Mouse (Mus musculus) induced T-regulatory cell, adult 2 months (primary cell): Measurements from ENCODE around the gene Synj1.
A peak's percentile ranks its signal among the peaks of the same experiment; 100 is the strongest.

Experiments used
- DNase-seq: peaks from one replicate; pipeline ENCODE4 v3.0.0-alpha.2; 2012; ENCODE audit warnings: low read depth

The Synj1 gene

DNA sequence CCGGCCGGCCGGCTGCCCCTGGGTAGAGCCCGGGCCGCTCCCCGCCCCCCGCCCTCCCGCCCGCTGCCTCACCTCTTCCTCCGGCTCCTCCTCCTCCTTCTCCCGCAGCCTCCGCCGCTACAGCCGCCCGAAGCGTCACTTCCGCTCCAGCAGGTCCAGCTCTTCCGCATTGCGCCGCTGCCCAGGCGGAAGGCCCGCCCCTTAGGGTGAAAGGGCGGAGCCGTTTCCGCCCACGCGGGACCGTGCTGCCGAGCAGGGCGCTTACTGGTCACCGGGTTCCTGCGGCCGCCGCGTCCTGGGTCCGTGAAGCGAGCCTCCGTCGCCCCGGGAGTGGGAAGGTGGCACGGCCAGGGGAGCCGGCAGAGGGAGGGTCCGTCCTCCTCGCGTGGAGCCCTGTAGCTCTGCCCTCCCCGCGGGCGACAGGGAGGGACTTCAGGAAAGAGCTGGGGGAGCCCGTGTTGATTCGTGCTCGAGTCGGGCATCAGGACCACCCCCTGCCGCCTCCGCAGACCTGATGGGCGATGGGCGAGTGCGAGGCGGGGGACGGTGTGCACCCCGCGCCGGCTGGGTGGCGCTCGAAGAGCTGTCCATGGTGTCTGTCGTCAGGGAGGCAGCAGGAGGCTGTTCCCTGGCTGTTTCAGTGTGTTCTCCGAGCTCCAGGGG, at the start of gene Synj1:
TSS of gene Synj1 (minus strand) at position 288 of the 663 bp plus-strand sequence.
- DNase-seq = peak; percentile 93

DNA sequence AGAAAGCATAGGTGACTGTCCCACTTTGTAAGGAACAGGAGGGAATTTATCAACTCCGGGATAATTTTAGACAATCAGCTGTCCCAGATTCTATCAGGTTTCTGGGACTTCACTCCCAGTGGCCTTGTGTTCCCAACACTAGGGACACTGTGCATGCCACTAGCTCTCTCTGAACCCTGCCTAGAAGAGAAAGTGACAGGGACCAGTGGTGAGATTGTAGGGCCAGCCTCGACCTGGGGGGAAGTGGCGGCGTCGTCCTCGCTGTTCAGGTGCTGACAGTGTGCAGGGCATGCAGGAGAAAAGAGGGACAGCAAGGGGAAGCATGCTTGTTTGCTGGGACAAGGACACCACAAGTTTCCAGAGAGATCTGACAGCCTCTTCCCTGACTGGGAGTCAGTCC, 46.6 kb upstream of the Synj1 start:
- peak; percentile 59 for DNase-seq

DNA sequence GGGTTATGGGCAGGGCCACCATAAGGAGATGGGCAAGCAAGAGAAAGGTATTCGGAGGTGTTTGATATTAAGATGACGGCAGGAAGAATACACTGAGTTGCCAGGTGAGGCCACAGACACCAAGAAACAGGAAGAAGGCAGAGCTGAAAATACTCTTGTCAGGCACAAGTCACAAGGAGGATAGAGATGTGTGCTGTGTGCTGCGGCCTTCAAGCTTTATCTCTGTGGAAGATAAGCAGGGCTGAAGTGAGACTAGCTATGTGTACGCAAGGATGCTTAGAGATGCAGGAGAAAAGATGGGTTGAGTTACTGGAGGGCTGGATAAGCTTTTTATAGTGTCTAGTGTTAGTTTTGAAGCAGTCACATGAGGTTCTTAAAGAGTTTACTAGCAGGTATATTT, 46.2 kb upstream of the Synj1 start:
- DNase-seq = peak; percentile 82

DNA sequence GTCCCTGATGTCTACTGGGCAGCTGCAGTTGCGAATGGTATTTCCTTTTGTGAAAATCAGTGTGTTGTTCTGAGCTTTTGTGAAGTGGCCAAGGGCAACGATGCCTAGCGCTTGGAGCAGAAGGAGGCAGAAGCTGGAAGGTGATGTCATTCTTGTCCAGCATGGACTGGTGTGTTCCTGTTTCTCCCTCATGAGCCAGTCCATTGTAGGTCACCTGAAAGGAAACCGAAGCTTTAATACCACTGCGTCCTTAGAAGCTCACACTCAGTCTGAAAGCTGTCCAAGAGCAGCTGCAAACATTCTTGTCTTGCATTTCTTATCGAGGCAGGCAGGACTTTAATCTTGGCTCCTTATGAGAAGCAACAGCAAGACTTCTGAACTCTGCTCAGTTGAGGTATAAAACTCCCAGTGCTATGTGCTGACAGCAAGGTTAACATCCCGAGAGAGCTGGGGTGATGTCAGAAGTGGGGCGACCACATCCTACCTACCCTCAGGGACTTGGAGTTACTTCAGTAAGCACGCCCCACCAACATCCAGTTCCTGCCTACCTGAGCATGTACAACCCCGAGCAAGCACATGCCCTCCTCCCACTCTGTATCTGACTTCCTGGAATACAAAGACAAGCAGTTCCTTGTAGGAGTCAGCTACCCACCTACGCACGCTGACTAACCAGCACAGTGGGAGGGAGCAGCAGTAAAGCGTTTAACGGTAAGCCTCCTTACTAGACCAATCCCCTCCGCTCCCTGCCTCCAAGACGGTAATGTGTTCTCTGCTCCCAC, 45.1 kb upstream of the Synj1 start:
- peak; percentile 91 for DNase-seq

DNA sequence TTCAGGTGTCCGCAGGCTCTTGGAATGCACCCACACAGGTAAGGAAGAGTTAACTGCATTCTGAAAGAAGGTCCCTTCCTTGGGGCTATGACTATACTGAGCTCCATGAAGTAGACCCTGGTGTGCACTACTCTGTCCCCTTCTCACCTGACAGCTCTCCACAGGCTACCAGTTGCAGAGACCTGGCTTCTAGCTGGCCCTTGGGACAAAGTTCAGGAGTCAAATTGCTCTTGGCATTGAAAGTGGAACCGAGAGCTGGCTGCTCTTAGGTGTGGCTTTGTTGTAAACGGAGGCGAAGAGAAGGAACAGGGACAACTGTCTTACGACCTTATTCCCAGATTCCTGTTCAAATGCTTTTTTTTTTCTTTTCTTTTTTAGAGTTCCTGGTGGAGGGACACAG, 44.0 kb upstream of the Synj1 start:
- DNase-seq = no peak

DNA sequence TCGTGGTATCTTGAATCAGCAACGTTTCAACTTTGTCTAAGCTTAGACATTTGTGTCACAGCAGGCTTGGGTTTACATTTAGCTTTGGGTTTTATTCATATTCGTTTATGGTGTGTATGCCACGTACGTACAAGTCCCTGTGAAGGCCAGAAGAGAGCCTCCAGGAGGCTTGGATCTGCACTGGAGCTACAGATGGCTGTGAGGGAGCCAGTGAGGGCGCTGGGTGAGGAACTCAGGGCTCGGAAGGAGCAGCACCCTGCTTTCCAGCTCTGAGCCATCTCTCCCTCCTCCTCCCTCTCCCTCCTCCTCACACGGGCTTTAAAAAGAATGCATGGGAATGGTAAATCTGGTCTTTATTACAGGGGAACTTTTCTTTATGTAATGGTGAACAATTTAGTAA, 42.5 kb upstream of the Synj1 start:
- no peak for DNase-seq

DNA sequence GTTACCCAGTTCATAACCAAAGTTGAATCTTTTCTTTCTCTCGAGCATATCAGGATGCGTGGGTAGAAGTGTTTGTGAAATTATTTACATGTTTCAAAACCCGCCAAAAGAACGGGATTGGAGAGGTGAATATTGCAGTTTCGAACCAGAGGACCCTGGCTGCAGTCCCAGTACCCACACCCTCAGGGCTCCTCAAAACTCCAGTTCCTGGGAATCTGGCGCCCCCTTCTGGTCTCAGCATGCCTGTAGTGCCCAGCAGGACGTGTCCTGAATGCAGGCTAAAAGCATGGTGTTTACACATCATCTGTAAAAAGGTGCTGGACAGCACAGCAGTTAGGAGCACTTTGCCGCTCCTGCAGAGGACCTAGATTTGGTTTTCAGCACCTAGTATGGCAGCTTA, 34.4 kb upstream of the Synj1 start:
- DNase-seq = peak; percentile 82

DNA sequence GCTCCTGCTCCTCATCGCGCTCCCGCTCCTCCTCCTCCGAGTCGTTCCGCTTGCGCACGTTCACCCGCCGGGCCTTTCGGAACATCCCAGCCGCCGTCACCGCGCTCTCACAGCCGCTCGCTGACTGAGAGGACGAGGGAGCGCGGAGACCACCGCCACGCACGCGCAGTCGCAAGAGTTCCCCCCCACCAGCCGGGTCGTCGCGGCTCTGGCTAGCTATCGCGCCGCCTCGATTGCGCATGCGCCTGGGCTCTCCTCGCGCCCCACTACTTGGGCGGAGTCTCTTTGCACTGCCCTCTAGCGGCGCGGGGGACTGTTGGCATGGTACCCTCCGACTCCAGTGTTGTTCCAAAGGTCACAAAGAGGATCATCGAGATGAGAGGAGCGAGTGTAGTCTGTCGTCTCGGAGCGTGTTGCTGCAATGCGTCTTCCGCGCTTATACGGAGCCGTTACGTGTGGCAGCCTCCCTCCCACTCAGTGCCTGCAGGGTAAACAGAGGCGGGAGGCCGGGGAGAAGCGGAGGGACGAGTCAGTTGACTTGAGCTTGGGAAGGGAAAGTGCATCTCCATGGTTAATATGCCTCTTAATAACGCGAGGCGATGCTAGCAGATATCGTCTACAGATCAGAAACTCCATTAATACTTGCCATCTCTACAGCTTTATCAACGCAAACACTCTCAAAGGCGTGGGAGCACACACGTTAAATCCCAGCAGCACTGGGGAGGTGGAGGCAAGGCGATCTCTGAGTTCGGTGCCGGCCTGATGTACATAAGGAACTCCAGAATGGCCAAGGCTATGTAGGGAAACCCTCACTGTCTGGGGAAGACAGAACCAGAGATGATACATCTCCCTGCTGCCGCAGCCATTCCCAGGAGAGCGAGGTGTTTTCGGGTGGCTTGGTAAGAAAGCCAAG, 33.4 kb upstream of the Synj1 start, which contains the start of gene Paxbp1:
TSS of gene Paxbp1 (minus strand) at position 274 of the 913 bp plus-strand sequence.
- DNase-seq = peak; percentile 100

DNA sequence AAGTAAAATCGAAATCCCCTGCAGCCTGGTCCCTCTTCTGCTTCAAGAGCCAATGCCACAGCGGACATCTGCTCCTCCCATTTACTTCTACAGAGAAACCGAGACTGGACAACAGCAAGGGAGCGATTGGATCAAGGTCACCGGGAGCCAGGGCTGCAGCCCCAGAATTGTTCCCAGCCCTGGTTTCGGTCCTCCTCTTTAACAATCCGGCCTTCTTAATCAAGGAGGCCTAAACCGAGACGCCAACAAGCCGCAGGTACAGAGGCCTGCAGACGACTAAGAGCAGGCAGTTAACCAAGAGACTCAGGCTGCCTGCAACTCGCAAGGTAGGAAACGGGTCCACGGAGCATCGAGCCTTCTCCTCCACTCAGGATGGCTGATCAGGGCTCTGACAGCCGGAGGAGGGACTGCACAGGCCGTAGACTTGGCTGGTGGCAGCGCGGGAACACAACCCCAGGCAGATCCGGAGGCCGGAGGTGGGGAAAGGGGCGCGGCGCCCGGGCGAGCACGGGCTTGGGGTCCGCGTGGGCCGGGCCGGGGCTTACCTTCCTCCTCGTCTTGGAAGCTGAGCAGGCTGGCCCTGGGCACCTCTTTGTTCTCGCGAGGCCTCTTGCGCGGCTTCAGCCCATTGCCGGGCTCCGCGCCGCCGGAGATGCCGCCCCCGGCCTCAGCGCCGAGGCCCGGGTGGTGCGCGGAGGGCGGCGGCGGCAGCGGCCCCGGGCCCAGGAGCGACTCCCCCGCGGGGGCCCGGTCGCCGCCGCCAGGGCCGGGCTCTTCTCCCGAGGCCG, 32.5 kb upstream of the Synj1 start:
- DNase-seq = peak; percentile 81

DNA sequence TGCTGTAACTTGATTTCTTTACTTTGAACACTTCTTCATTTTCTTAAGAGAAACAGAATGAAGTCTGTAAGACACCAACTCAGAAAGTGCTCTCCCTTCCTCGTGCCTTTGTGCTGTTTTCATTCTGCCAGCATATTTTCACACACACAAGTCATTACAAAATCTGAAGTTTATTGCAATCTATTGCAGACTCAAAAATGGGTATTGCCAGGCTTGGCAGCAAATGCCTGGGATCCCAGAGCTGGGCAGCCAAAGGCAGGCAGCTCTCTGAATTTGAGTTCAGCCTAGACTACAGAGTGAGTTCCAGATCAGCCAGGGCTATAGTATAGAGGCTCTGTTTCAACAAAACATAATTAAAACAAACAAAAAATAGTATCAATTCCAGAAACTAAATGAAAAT, 31.5 kb upstream of the Synj1 start:
- DNase-seq = no peak

DNA sequence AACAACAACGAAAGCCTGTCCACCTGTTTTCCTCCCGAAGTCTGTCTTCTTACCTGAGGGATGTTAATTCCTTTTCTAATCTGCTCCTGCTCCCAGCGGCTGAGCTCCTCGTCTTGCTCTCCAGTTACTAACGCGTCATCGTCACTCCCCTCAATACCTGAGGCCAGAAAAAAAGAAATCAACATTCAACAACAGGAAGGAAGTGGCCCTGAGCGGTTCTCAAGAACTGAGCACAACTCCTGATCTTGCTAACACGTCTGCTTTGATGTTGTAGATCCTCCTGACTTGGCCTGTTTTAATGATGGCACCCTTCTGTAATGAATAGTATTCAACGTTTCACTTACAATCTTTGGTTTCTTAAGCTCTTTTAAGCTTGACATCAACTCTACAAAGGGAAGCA, 24.8 kb upstream of the Synj1 start:
- DNase-seq = peak; percentile 51

DNA sequence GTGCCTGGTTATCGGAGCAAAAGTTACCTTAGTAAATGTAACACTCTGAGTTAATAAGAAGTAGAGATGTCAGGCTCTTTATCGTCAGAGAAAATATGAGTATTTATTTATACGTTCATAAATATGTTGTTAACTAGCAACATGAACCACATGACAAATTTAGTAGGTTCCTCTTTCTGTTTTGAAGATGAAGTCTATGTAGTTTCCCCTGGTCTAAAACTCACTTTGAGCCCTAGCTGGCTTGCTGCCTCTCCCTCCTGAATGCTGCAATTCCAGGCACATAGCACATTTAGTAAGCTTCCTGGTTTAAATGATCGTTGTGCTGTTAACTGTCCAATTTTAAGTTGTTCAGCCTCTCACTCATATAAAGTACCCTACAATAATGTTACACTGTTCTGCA, 19.6 kb upstream of the Synj1 start:
- DNase-seq = no peak

DNA sequence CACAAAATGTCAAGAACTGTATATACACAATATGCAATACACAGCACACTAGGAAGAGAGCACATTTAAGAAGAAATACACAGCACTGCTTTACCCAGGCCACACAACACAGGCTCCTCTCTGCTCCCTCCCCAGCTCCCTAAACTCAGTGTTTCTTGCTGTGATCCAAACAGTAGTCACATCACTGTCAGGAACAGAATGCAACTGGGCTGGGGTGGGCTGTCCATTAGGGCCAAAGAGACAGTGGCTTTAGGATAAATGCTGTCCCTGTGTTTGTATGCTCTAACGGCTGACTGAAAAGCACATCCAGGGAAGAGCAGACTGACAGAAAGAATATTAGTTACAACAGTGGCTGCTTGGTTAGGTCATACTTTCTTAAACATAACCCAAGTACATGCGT, 18.8 kb upstream of the Synj1 start:
- DNase-seq = no peak

DNA sequence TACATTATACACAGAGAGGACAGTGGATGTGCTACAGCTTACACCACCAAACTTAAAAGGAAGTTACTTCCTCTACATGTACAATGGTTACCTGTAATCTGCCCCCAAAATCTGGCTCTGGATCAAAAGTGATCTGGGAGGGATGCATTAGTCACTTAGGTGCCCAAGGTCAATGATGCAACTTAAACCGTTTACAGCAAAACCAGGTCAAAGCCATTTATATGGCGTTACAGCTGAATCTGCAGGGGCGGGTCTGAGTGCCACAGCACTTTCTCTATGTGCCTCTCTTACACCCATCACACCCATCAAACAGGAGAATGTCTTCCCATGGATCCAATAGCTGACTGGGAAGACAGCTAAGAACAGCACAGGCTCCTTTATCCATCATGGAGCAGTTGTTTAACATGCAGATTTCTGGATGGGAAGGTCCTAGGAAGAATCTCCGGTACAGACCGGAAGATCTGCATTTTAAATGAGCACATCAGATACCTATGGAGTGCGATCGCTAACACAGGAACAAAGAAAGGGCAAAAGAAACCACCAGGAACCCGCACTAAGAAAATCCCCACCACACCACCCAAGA, 18.1 kb upstream of the Synj1 start:
- DNase-seq = no peak

DNA sequence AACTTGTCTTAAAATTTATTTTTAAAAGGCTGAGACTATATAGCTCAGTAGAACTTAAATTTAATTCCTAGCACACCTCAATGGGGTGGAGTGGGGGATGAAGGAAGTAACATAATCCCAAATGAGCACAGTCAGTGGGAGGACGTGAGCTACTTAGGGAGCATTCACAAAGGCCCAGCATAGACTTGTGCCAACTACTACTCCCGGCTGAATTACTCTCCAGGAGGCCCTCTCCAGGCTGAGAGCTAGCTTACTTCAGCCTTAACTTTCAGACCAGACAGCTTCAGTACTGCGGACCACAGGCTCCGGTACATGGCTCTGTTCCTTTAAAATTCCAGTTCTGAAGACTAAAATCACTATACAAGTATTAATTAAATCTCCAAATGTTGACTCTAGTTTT, 15.2 kb upstream of the Synj1 start:
- DNase-seq = no peak

DNA sequence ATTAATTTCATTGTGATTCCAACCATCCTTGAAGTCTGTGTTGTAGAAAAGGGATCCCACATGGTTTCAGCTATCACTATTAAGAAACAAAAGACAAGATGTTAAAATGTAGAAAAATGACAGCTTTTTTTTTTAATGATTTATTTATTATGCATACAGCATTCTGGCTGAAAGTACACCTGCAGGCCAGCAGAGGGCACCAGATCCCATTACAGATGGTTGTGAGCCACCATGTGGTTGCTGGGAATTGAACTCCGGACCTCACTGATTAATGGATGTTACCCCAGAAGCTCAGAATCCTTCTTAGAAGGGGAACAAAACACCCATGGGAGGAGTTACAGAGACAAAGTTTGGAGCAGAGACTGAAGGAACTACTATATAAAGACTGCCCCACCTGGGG, 12.3 kb upstream of the Synj1 start:
- peak; percentile 60 for DNase-seq

DNA sequence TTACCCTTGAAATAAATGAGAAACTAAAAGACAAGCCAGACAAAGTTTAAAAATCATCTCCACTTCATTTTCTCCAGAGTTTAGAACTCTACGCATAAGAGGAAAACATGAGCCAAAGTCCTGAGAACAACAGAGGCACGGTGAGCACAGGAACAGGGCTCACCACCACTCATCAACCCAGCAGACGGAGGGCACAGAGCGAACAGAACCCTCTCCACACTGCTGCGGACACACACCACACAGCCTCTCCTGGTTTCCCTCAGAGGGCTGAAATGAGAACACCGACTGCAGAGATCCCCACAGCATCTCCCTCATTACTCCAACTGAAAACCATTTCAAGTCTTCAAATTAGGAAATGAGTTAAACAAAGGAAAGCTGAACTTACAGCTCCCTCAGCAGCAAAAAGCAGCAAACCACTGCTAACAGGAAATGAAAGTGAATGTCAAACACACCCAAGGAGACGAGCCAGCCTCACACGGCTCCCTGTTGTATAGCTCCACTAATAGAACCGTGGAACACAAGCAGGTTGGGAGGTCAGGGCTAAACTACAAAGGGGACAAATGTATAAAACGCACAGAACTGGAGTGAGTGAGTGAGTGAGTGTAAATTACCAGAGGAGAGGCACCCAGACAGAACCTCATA, 9.9 kb upstream of the Synj1 start:
- DNase-seq = no peak

DNA sequence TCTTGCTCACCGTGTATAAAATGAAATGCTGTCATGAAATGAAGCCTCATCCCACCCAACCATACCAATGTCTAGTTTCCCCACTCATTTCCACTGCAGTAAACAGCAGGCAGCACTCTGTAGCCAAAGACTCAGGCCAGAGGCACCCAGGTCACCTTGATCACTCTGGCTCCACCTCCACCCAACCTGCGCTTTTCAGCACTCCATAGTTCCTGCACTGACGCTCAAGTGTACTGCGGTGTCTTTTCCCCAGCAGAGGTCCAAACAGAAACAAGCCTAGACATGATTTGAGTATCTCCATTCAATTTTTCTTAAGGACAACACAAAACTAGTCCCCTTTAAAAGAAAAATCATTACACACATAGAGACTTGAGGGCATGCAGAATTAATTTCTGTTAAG, 8.4 kb upstream of the Synj1 start:
- no peak for DNase-seq

DNA sequence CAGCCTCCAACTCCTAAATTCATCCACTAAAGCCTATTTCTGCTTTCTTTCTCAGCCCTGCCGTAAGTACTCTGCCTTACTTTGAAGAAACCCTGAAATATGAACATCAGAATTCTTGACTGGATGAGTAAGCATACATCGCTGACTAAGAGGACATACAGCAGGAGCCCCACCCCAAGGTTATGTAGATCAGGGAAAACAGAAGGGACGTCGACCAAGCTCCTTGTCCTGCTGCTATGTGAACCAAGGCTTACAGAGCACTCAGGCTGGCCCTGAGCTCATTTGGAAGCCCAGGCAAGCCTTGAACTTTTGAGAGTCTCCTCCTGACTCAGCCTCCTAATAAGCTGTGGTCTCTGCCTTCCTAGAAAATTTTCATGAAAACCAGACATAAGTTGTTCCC, 4.7 kb upstream of the Synj1 start:
- no peak for DNase-seq

DNA sequence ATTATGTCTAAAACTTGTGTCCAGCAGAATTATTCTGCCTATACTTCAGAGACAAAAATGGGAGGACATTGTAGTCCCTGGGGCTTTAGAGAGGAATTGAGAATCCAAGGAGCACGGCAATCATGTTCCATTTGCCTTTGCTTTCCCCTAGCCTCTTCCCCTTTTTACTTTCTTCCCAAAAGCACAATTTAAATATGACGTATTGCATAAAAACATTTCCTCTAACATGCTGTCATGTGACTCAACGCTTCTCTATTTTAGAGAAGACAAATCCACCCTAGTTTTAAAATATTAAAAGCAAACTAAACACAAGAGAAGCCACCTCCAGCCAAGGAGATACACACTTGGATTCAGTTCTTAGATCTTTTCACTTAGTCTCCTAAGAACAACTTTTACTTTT, 739 bp upstream of the Synj1 start:
- no peak for DNase-seq

DNA sequence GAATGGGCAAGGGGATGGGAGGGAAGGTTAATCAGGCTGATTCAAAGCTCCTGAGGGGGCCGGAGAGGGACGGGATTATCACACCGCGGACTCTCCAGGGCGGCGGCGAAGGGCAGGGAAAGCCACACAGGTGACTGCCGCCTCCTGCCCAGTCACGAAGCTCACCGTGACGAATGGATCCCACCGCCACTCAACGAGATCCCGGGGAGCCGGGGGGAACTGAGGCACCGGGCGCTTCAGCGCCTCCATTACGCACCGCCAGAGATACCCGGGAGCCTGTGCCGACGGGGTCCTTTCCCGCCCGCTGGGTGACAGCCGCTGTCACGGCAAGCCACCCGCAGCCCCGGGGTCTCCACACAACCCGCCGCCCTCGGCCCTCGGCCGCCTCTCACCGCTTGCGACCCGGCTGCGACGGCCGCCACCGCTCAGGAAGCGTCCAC, 507 bp downstream of the Synj1 start:
- no peak for DNase-seq
